Mouse (Mus musculus) liver, embryonic 16.5 days (tissue): ENCODE results near the gene Tirap. TPM values are rescaled to one million over a fixed set of nuclear protein-coding genes. Genes with fewer than 3 reads are reported as not detected.
A peak's percentile ranks its signal among the peaks of the same experiment; 100 is the strongest.

Source experiments
- ATAC-seq: fragments of 200-750 bp; cut with Nextera tagmentation; 2 replicates; pipeline ENCODE4 v1.8.0; 2017; ENCODE audit warnings: low read depth, mild to moderate bottlenecking, moderate number of reproducible peaks, moderate library complexity
- H3K27ac ChIP-seq: fragments of 300-500 bp; sonication (generic); 2 replicates; pipeline ENCODE4 v1.5.1; 2014; ENCODE audit warnings: mild to moderate bottlenecking, low read length
- H3K27me3 ChIP-seq: fragments of 300-500 bp; sonication (generic); 2 replicates; pipeline ENCODE4 v1.6.1; 2014; ENCODE audit warnings: low read depth, low read length, mixed read lengths; ENCODE audit not compliant: control insufficient read depth, insufficient read depth
- H3K36me3 ChIP-seq: fragments of 300-500 bp; sonication (generic); 2 replicates; pipeline ENCODE4 v1.6.1; 2014; ENCODE audit warnings: mild to moderate bottlenecking; ENCODE audit not compliant: control insufficient read depth, insufficient read depth
- H3K4me1 ChIP-seq: fragments of 300-500 bp; sonication (generic); 2 replicates; pipeline ENCODE4 v1.6.1; 2014; ENCODE audit warnings: low read depth, low read length, mixed read lengths; ENCODE audit not compliant: control insufficient read depth
- H3K4me2 ChIP-seq: fragments of 300-500 bp; sonication (generic); 2 replicates; pipeline ENCODE4 v1.6.1; 2014; ENCODE audit warnings: low read depth, low read length, mixed read lengths
- H3K4me3 ChIP-seq: fragments of 300-500 bp; sonication (generic); 2 replicates; pipeline ENCODE4 v1.5.1; 2014; ENCODE audit warnings: low read depth, mild to moderate bottlenecking, low read length
- H3K9ac ChIP-seq: fragments of 300-500 bp; sonication (generic); 2 replicates; pipeline ENCODE4 v1.6.1; 2014; ENCODE audit warnings: low read depth, low read length
- H3K9me3 ChIP-seq: fragments of 300-500 bp; sonication (generic); replicated peaks from 2 replicates; pipeline ENCODE4 v1.6.1; 2016; ENCODE audit warnings: low read length; ENCODE audit not compliant: control insufficient read depth
- WGBS: fragments of 180-500 bp; shearing (Covaris S2); extraction: QIAGEN DNeasy Blood & Tissue Kit; methylation state at CpG from one replicate; pipeline ENCODE4 v1.1.7; 2014; ENCODE audit not compliant: insufficient replicate concordance; 5-methylcytosine and 5-hydroxymethylcytosine counted together
- polyA plus RNA-seq: library from polyadenylated mRNA; unstranded; fragments of >200 nt; fragmentation: Nextera tagmentation; extraction: Ambion mirVana; gene quantifications from 2 replicates; pipeline ENCODE4 v1.2.1, GENCODE M21; 2015

Tirap gene
- polyA plus RNA-seq, 1 experiment from 2014 or later = 8.5 TPM

GRCm38 (mm10) chr9:35142221-35142620, 57.9 kb downstream of the Tirap start:
- Histone ChIP-seq H3K4me3 (no peak overlapping the region), H3K27me3 (no peaks in the 10 kb centered on the region), H3K4me1 (peaks cover 3% of the 10 kb centered on the region; the same call in 1 of the 2 replicates), H3K36me3 (no peaks in the 10 kb centered on the region), H3K9ac (no peak overlapping the region), H3K9me3 (no peaks in the 10 kb centered on the region), H3K27ac (no peak overlapping the region), H3K4me2 (no peak overlapping the region)
- ATAC-seq = no peak
- 26% methylated on average over 2 of the region's 2 CpGs for WGBS

GRCm38 (mm10) chr9:35139231-35139744, 60.8 kb downstream of the Tirap start:
- Histone ChIP-seq H3K4me1 (peaks cover 6% of the 10 kb centered on the region; the same call in 1 of the 2 replicates), H3K4me3 (no peak overlapping the region), H3K27me3 (no peaks in the 10 kb centered on the region), H3K36me3 (no peaks in the 10 kb centered on the region), H3K27ac (no peak overlapping the region), H3K4me2 (no peak overlapping the region), H3K9me3 (no peaks in the 10 kb centered on the region), H3K9ac (no peak overlapping the region)
- 65% methylated on average over 5 of the region's 5 CpGs for WGBS
- ATAC-seq = no peak

GRCm38 (mm10) chr9:35138029-35138428, 62.1 kb downstream of the Tirap start:
- H3K4me3 ChIP-seq = no peak overlapping the region
- H3K9ac ChIP-seq = no peak overlapping the region
- peak overlapping the region; percentile 46; the same call in 1 of the 2 replicates for H3K27ac ChIP-seq
- ATAC-seq = peak; percentile 91
- WGBS = 64% methylated on average over 7 of the region's 7 CpGs
- H3K36me3 ChIP-seq = no peaks in the 10 kb centered on the region
- peaks cover 6% of the 10 kb centered on the region; the same call in 1 of the 2 replicates for H3K4me1 ChIP-seq
- no peaks in the 10 kb centered on the region for H3K9me3 ChIP-seq
- no peak overlapping the region for H3K4me2 ChIP-seq
- no peaks in the 10 kb centered on the region for H3K27me3 ChIP-seq

GRCm38 (mm10) chr9:35135575-35135974, 64.5 kb downstream of the Tirap start:
- 65% methylated on average over 6 of the region's 6 CpGs for WGBS
- H3K4me3 ChIP-seq = no peak overlapping the region
- H3K4me1 ChIP-seq = peaks cover 3% of the 10 kb centered on the region; the same call in 1 of the 2 replicates
- H3K36me3 ChIP-seq = 0 out of 2 replicates have a peak, but pooled peaks cover 4% of the 10 kb centered on the region
- H3K27me3 ChIP-seq = no peaks in the 10 kb centered on the region
- no peaks in the 10 kb centered on the region for H3K9me3 ChIP-seq
- H3K4me2 ChIP-seq = no peak overlapping the region
- ATAC-seq = no peak
- H3K9ac ChIP-seq = no peak overlapping the region
- no peak overlapping the region for H3K27ac ChIP-seq

Other genes with a start within 250 kb of the Tirap start
- gene St3gal4, start 81.0 kb downstream of the Tirap start, polyA plus RNA-seq = 21.7 and 22.3 TPM in 2 replicates
- 43.4 and 44.2 TPM in 2 replicates for gene Dcps, start 24.2 kb downstream of the Tirap start, polyA plus RNA-seq
- gene Srpr, start 116 bp downstream of the Tirap start, polyA plus RNA-seq = 48.2 and 51.5 TPM in 2 replicates
- gene Foxred1, start 10.8 kb upstream of the Tirap start, polyA plus RNA-seq = 20.2 and 20.5 TPM in 2 replicates
- 9.9 TPM in 2 replicates for gene Fam118b, start 67.5 kb upstream of the Tirap start, polyA plus RNA-seq
- gene Rpusd4, start 67.6 kb upstream of the Tirap start, polyA plus RNA-seq = 10.5 and 11.2 TPM in 2 replicates
- 0.30 and 0.42 TPM in 2 replicates for gene Cdon, start 220.8 kb upstream of the Tirap start, polyA plus RNA-seq